ENCODE assay signal across 14 mouse cellular contexts in the genomic region with DNA sequence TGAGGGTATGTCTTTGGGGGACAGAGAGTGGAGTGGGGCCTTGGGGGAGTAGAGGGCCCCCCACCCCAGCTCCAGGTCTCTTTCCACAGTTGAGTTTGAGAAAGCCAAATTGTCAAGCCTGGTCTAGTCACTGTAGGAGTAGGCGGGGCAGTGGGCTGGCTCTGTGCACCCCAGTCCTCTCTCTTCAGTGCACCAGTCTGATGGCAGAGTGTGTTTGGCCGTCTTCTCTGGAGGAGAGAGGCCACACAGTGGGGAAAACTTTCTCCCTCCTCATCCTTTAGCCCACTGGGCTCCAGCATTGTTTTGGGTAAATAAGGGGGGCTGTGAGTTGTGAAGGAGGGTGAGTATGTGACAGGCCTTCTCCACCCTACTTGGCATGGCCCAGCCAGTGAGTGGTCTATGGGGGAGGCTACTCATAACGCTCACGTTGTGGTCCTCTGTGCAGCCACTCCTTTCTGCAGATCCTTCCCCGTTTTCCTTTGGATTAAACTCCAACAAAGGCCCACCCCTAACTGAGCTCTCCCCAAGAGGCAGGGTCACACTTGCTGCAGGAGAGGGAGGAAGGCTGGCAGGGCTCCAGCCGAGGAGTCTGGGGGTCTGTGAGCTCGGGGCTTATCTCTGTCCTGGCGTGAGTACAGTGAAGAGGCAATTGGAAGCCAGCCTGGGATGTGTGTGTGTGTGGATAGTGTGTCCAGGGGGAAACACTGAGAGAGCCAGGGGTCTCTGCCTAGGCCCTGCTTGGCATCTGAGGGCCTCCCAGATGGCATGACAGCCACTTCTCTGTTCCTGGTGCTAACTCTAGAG. TPM values are rescaled to one million over a fixed set of nuclear protein-coding genes. Genes with fewer than 3 reads are reported as not detected.
DNase-seq lines count a peak whose midpoint lies in the region; ATAC-seq and TF ChIP-seq lines count a peak whose summit lies in the region.
"Had no signal": no experiment of that assay in that cellular context is flagged by ENCODE, and none has a peak within 500 bp of the region (broad histone marks: within the 10 kb centered on the region; RNA-seq: fewer than 3 reads in every experiment).

No protein-coding gene starts in this region.

- peak; percentile 34; the same call in 1 of the 2 replicates for ATAC-seq in heart, embryonic 12.5 days (ENCODE audit: insufficient number of reproducible peaks, low FRiP score)
- 0 out of 2 replicates have a peak, but pooled peaks have one; percentile 17 for ATAC-seq in limb, embryonic 13.5 days (ENCODE audit: low FRiP score, low read depth)
- ATAC-seq in forebrain, postnatal 0 days, result peak; percentile 20; the same call in 1 of the 2 replicates
- 0 out of 2 replicates have a peak, but pooled peaks have one; percentile 48 for ATAC-seq in midbrain, embryonic 15.5 days (replicated peaks)
- ATAC-seq: CD4-positive, CD25-positive, alpha-beta regulatory T cell, adult 4 months had no signal

- no peak overlapping the region for H3K4me3 ChIP-seq in heart, embryonic 12.5 days
- no peak overlapping the region for H3K4me3 ChIP-seq in limb, embryonic 13.5 days
- no peak overlapping the region for H3K4me3 ChIP-seq in limb, embryonic 10.5 days
- no peak overlapping the region for H3K4me3 ChIP-seq in forebrain, postnatal 0 days (ENCODE audit: low read depth, low read length)
- H3K4me3 ChIP-seq in midbrain, embryonic 15.5 days, result no peak overlapping the region
- no peak overlapping the region for H3K4me3 ChIP-seq in layer of hippocampus, adult 2 months
- H3K4me3 ChIP-seq: liver, embryonic 13.5 days had no signal

- no peaks in the 10 kb centered on the region for H3K9me3 ChIP-seq in heart, embryonic 12.5 days (replicated peaks)
- no peaks in the 10 kb centered on the region for H3K9me3 ChIP-seq in limb, embryonic 13.5 days
- H3K9me3 ChIP-seq in limb, embryonic 10.5 days (replicated peaks), result no peaks in the 10 kb centered on the region
- H3K9me3 ChIP-seq in forebrain, postnatal 0 days (ENCODE audit: low read length), result no peaks in the 10 kb centered on the region
- no peaks in the 10 kb centered on the region for H3K9me3 ChIP-seq in midbrain, embryonic 15.5 days
- H3K9me3 ChIP-seq: liver, embryonic 13.5 days had no signal

- intact Hi-C loops in heart, postnatal 10 days (cut with DNase I), result no loop called here

- peaks cover 17% of the 10 kb centered on the region for H3K36me3 ChIP-seq in heart, embryonic 12.5 days
- H3K36me3 ChIP-seq in limb, embryonic 13.5 days, result peaks cover 75% of the 10 kb centered on the region
- H3K36me3 ChIP-seq in limb, embryonic 10.5 days, result peaks cover 88% of the 10 kb centered on the region
- no peaks in the 10 kb centered on the region for H3K36me3 ChIP-seq in forebrain, postnatal 0 days (ENCODE audit: insufficient read depth)
- no peaks in the 10 kb centered on the region for H3K36me3 ChIP-seq in midbrain, embryonic 15.5 days (replicated peaks)
- H3K36me3 ChIP-seq: liver, embryonic 13.5 days had no signal

- no peak overlapping the region for H3K4me2 ChIP-seq in heart, embryonic 12.5 days
- H3K4me2 ChIP-seq in limb, embryonic 13.5 days (replicated peaks), result no peak overlapping the region
- H3K4me2 ChIP-seq in forebrain, postnatal 0 days (ENCODE audit: low read depth), result no peak overlapping the region
- H3K4me2 ChIP-seq in midbrain, embryonic 15.5 days, result no peak overlapping the region
- H3K4me2 ChIP-seq: liver, embryonic 13.5 days had no signal

- 0 out of 2 replicates have a peak overlapping the region, but pooled peaks have one; percentile 7 for H3K9ac ChIP-seq in heart, embryonic 12.5 days
- no peak overlapping the region for H3K9ac ChIP-seq in limb, embryonic 13.5 days
- no peak overlapping the region for H3K9ac ChIP-seq in forebrain, postnatal 0 days
- H3K9ac ChIP-seq in midbrain, embryonic 15.5 days, result no peak overlapping the region
- H3K9ac ChIP-seq: liver, embryonic 13.5 days had no signal

- H3K4me1 ChIP-seq in heart, embryonic 12.5 days (replicated peaks), result peaks cover 39% of the 10 kb centered on the region
- peaks cover 13% of the 10 kb centered on the region; the same call in 1 of the 2 replicates for H3K4me1 ChIP-seq in limb, embryonic 13.5 days
- H3K4me1 ChIP-seq in limb, embryonic 10.5 days, result 0 out of 2 replicates have a peak, but pooled peaks cover 11% of the 10 kb centered on the region
- no peaks in the 10 kb centered on the region for H3K4me1 ChIP-seq in forebrain, postnatal 0 days (ENCODE audit: insufficient read depth)
- peaks cover 5% of the 10 kb centered on the region; the same call in 1 of the 2 replicates for H3K4me1 ChIP-seq in midbrain, embryonic 15.5 days
- H3K4me1 ChIP-seq: liver, embryonic 13.5 days had no signal

- DNase-seq in heart, postnatal 10 days, result no peak
- DNase-seq in limb, embryonic 10.5 days (ENCODE audit: low spot score), result no peak
- DNase-seq in forebrain, postnatal 0 days, result no peak
- no peak for DNase-seq in layer of hippocampus, adult 2 months (ENCODE audit: low spot score in 2 of 2)
- DNase-seq in retina, postnatal 1 day, result no peak
- DNase-seq: gastrocnemius, postnatal 36 days; kidney, postnatal 14 days; liver, embryonic 13.5 days; thymus, postnatal 4 days had no signal

- no peaks in the 10 kb centered on the region for H3K27me3 ChIP-seq in heart, embryonic 12.5 days (replicated peaks)
- no peaks in the 10 kb centered on the region for H3K27me3 ChIP-seq in limb, embryonic 13.5 days
- H3K27me3 ChIP-seq in limb, embryonic 10.5 days (ENCODE audit: low read depth, poor library complexity, severe bottlenecking), result no peaks in the 10 kb centered on the region
- no peaks in the 10 kb centered on the region for H3K27me3 ChIP-seq in forebrain, postnatal 0 days (ENCODE audit: insufficient read depth, low read length)
- H3K27me3 ChIP-seq in midbrain, embryonic 15.5 days (replicated peaks), result no peaks in the 10 kb centered on the region
- H3K27me3 ChIP-seq: liver, embryonic 13.5 days had no signal

- no peak for TF ChIP-seq CTCF in forebrain, postnatal 0 days (IDR thresholded peaks at IDR 0.05; ENCODE audit: low read depth)
- no peak for TF ChIP-seq CTCF in layer of hippocampus, adult 2 months (conservative IDR thresholded peaks at IDR 0.05)

- WGBS in heart, embryonic 12.5 days, result 28% methylated on average over 8 of the region's 8 CpGs
- 67% methylated on average over 8 of the region's 8 CpGs for WGBS in limb, embryonic 13.5 days
- 81% methylated on average over 8 of the region's 8 CpGs for WGBS in limb, embryonic 10.5 days
- WGBS in forebrain, postnatal 0 days, result 42% methylated on average over 8 of the region's 8 CpGs
- WGBS in midbrain, embryonic 15.5 days, result 49% methylated on average over 8 of the region's 8 CpGs

- peak overlapping the region; percentile 44 for H3K27ac ChIP-seq in heart, embryonic 12.5 days (ENCODE audit: poor library complexity, severe bottlenecking)
- no peak overlapping the region for H3K27ac ChIP-seq in limb, embryonic 13.5 days
- H3K27ac ChIP-seq in limb, embryonic 10.5 days, result no peak overlapping the region
- no peak overlapping the region for H3K27ac ChIP-seq in forebrain, postnatal 0 days (ENCODE audit: low read depth, low read length)
- no peak overlapping the region for H3K27ac ChIP-seq in midbrain, embryonic 15.5 days
- H3K27ac ChIP-seq in layer of hippocampus, adult 2 months, result no peak overlapping the region
- H3K27ac ChIP-seq: liver, embryonic 13.5 days had no signal

RNA-seq across cellular contexts. Expression of a gene that starts 41.6 kb away (rescaled TPM):
- polyA plus RNA-seq in heart, embryonic 12.5 days (2016; fragmentation: Nextera tagmentation; extraction: Ambion mirVana), result 16.0 and 16.3 TPM in 2 replicates
- total RNA-seq in heart, postnatal 10 days (2021), result 10 to 100 TPM; 35.1 to 35.9 TPM
- 28.6 and 32.8 TPM in 2 replicates for polyA plus RNA-seq in limb, embryonic 13.5 days (2015; fragmentation: Nextera tagmentation; extraction: Ambion mirVana)
- 27.6 and 31.6 TPM in 2 replicates for polyA plus RNA-seq in limb, embryonic 10.5 days (2016; fragmentation: Nextera tagmentation; extraction: Ambion mirVana)
- 8.2 and 13.2 TPM in 2 replicates for total RNA-seq in forebrain, postnatal 0 days (2014; rRNA removed)
- 2.3 and 2.4 TPM in 2 replicates for polyA plus RNA-seq in forebrain, postnatal 0 days (2015; fragmentation: Nextera tagmentation; extraction: Ambion mirVana)
- polyA plus RNA-seq in midbrain, embryonic 15.5 days (2015; fragmentation: Nextera tagmentation; extraction: Ambion mirVana), result 5.8 and 6.8 TPM in 2 replicates
- 1 to 10 TPM; 4.1 to 5.7 TPM for total RNA-seq in layer of hippocampus, adult 2 months (2021)
- total RNA-seq: common myeloid progenitor, adult 5-6 weeks had no signal
- polyA plus RNA-seq: CD4-positive, CD25-positive, alpha-beta regulatory T cell, adult 4 months had no signal
